In the genomic region with DNA sequence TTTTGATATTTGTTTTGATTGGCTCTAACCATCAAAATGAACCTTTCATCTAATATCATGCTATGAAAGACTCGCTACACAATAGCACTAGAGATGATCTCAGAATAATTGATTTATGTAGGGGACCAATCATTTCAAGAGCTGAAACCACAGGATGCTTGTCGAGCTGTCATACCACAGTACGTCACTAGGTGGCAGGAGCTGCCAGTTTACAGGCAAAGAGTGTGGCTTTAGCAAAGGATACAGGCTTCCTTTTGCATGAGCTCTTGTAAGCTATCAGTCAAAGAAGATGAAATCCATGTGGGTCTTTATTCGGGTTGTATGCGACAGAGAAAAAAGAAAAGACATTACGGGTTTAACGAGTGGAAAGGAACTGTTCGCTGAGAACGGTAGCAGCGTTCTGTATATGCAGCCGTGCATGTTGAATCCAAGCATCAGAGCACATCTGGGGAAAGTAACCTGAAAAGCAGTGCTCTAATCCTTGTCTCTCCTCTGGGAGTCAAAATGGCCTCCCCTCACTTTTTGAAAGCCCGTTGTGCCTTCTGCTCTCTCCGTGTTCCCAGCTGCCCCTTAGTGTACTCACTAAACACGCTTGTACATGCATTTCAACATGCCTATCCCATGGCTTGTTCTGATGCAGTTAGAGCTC, we compare ENCODE assay signal across 9 mouse cellular contexts.
A peak's percentile ranks its signal among the peaks of the same experiment; 100 is the strongest.
DNase-seq lines count a peak whose midpoint lies in the region; TF ChIP-seq lines count a peak whose summit lies in the region.
"Had no signal": no experiment of that assay in that cellular context is flagged by ENCODE, and none has a peak within 500 bp of the region (broad histone marks: within the 10 kb centered on the region; RNA-seq: fewer than 3 reads in every experiment).

No protein-coding gene starts in this region.

- WGBS in lung, adult 2 months: 48% methylated on average over 14 of the region's 14 CpGs

- peaks cover 0 to 4% of the 10 kb centered on the region in 2 experiments; a peak in 2 of 4 replicates for H3K4me1 ChIP-seq in CH12.LX (ENCODE audit: control insufficient read depth in 1 of 2, insufficient read depth in 2 of 2)
- no peaks in the 10 kb centered on the region for H3K4me1 ChIP-seq in lung, adult 2 months (ENCODE audit: control insufficient read depth, insufficient read depth, low read length)
- H3K4me1 ChIP-seq: liver, embryonic 15.5 days had no signal

- dilution Hi-C loops in CH12.LX (cut with MboI; ENCODE audit: extremely low pct_ligation_motif_present, extremely low pct_unique_long_range_greater_than_20kb, low sequenced_read_pairs): no loop called here

- H3K9me3 ChIP-seq in CH12.LX (replicated peaks; ENCODE audit: low read length): no peaks in the 10 kb centered on the region
- H3K9me3 ChIP-seq: liver, embryonic 15.5 days had no signal

- TF ChIP-seq EP300 in CH12.LX (IDR thresholded peaks at IDR 0.05; ENCODE audit: low read length): no peak

- no peak overlapping the region for H3K9ac ChIP-seq in CH12.LX (ENCODE audit: insufficient read depth, low read depth)
- H3K9ac ChIP-seq: liver, embryonic 15.5 days had no signal

- TF ChIP-seq RAD21 in CH12.LX (IDR thresholded peaks at IDR 0.05; ENCODE audit: low read depth, low read length): peak; percentile 83

- in situ Hi-C loops in CH12.LX (cut with MboI; ENCODE audit: low pct_ligation_motif_present, low pct_unique_long_range_greater_than_20kb, low sequenced_read_pairs): no loop called here

- TF ChIP-seq CTCF in CH12.LX (conservative IDR thresholded peaks at IDR 0.05 in 1 of 2, IDR thresholded peaks at IDR 0.05 in 1 of 2; ENCODE audit: low read depth in 2 of 2, low read length in 2 of 2): peak; percentile 80 to 94
- peak; percentile 83 for TF ChIP-seq CTCF in lung, adult 2 months (IDR thresholded peaks at IDR 0.05; ENCODE audit: insufficient read depth, low read length)

- H3K79me2 ChIP-seq in CH12.LX (replicated peaks; ENCODE audit: control insufficient read depth, extremely low read depth, insufficient read depth, poor library complexity, severe bottlenecking): no peaks in the 10 kb centered on the region

- TF ChIP-seq POLR2A in CH12.LX (IDR thresholded peaks at IDR 0.05; ENCODE audit: low read depth, low read length): no peak
- no peak for TF ChIP-seq POLR2A in lung, adult 2 months (IDR thresholded peaks at IDR 0.05; ENCODE audit: borderline replicate concordance, extremely low read depth, low read depth, low read length)

- no peak overlapping the region for H3K27ac ChIP-seq in CH12.LX (ENCODE audit: insufficient read depth, low read depth)
- H3K27ac ChIP-seq: liver, embryonic 15.5 days had no signal

- no peak overlapping the region for H3K4me2 ChIP-seq in CH12.LX (ENCODE audit: insufficient read depth, low read depth, poor library complexity, severe bottlenecking)
- H3K4me2 ChIP-seq: liver, embryonic 15.5 days had no signal

- intact Hi-C loops in gastrocnemius, postnatal 36 days (cut with DNase I): loop anchor here (2.0 to 5.0 kb wide), 2 partner anchors 63 to 543 kb away; no protein-coding TSS in a partner anchor

- H3K27me3 ChIP-seq in CH12.LX (replicated peaks): no peaks in the 10 kb centered on the region
- H3K27me3 ChIP-seq: liver, embryonic 15.5 days had no signal

- H3K4me3 ChIP-seq in CH12.LX (replicated peaks in 1 of 3; ENCODE audit: low read depth in 2 of 3, low read length in 2 of 3, poor library complexity in 1 of 3): no peak overlapping the region
- H3K4me3 ChIP-seq in lung, adult 2 months (replicated peaks; ENCODE audit: extremely low read depth, low read depth, low read length): no peak overlapping the region
- H3K4me3 ChIP-seq: liver, embryonic 15.5 days had no signal

- peak; percentile 75 for DNase-seq in CH12.LX (ENCODE audit: extremely low read depth)
- DNase-seq in adrenal gland, adult 8-10 months: peak; percentile 50
- peak; percentile 87 for DNase-seq in embryo, embryonic 11 days
- peak; percentile 63 to 66 for DNase-seq in gastrocnemius, postnatal 36 days
- peak; percentile 83 to 95 for DNase-seq in layer of hippocampus, adult 18-20 months (ENCODE audit: low spot score in 2 of 2)
- peak; percentile 55 for DNase-seq in lung, adult 2 months
- DNase-seq in retina, adult 2 months (ENCODE audit: low read depth, low spot score): peak; percentile 48
- peak; percentile 78 for DNase-seq in urinary bladder, postnatal 14 days (ENCODE audit: low spot score)

- H3K36me3 ChIP-seq in CH12.LX (replicated peaks in 1 of 2; ENCODE audit: control insufficient read depth in 1 of 2, insufficient read depth in 1 of 2, low read length in 1 of 2): no peaks in the 10 kb centered on the region
- H3K36me3 ChIP-seq: liver, embryonic 15.5 days had no signal

TF ChIP-seq in CH12.LX, 34 proteins besides CTCF, POLR2A, EP300 and RAD21:
- TF ChIP-seq MYC (IDR thresholded peaks at IDR 0.05; ENCODE audit: low read depth, low read length) (no peak), ETS1 (conservative IDR thresholded peaks at IDR 0.05; ENCODE audit: low read depth, low read length) (no peak), POLR2AphosphoS2 (IDR thresholded peaks at IDR 0.05; ENCODE audit: low read depth, low read length) (no peak), ELF1 (IDR thresholded peaks at IDR 0.05; ENCODE audit: low read depth, low read length) (no peak), IRF4 (IDR thresholded peaks at IDR 0.05; ENCODE audit: low read depth, low read length) (0 out of 2 replicates have a peak, but pooled peaks have one; percentile 20), JUN (IDR thresholded peaks at IDR 0.05; ENCODE audit: insufficient read depth, low read depth, low read length) (0 out of 2 replicates have a peak, but pooled peaks have one; percentile 13), SMC3 (IDR thresholded peaks at IDR 0.05; ENCODE audit: low read depth, low read length) (peak; percentile 60)
